Mouse (Mus musculus) spleen, postnatal 14 days (tissue): Measurements from ENCODE around the gene Ttc9.
A peak's percentile ranks its signal among the peaks of the same experiment; 100 is the strongest.

Experiments used
- DNase-seq, 2 experiments: peaks; one replicate each; pipeline ENCODE4 v3.0.0; 2021 to 2022; ENCODE audit warnings: low spot score in 2 of 2

Gene Ttc9

GRCm38 (mm10) chr12:81630915-81631660 lies at the start of gene Ttc9:
Gene Ttc9, plus strand, starts transcription at chr12:81631249.
- no peak for DNase-seq

GRCm38 (mm10) chr12:81594902-81595671 lies 36.0 kb upstream of the Ttc9 start, which contains the start of gene Med6:
Gene Med6, minus strand, starts transcription at chr12:81595008.
- DNase-seq = peak; percentile 80 to 89

GRCm38 (mm10) chr12:81596547-81597262 lies 34.3 kb upstream of the Ttc9 start:
- DNase-seq = no peak

- DNase-seq = no peak
Measured at GRCm38 (mm10) chr12:81604995-81605784, 25.9 kb upstream of the Ttc9 start.

- DNase-seq = no peak
Measured at GRCm38 (mm10) chr12:81609445-81609844, 21.6 kb upstream of the Ttc9 start.

GRCm38 (mm10) chr12:81615807-81616206 lies 15.2 kb upstream of the Ttc9 start:
- no peak for DNase-seq

- DNase-seq = no peak
Measured at GRCm38 (mm10) chr12:81616980-81617379, 14.1 kb upstream of the Ttc9 start.

GRCm38 (mm10) chr12:81619302-81619701 lies 11.7 kb upstream of the Ttc9 start:
- peak in 1 of 2 experiments; percentile 58 for DNase-seq

GRCm38 (mm10) chr12:81623377-81623776 lies 7.7 kb upstream of the Ttc9 start:
- no peak for DNase-seq

- DNase-seq = no peak
Measured at GRCm38 (mm10) chr12:81626226-81626861, 4.7 kb upstream of the Ttc9 start.

GRCm38 (mm10) chr12:81627426-81627825 lies 3.6 kb upstream of the Ttc9 start:
- no peak for DNase-seq

GRCm38 (mm10) chr12:81628091-81628490 lies 3.0 kb upstream of the Ttc9 start:
- DNase-seq = no peak

- DNase-seq = no peak
Measured at GRCm38 (mm10) chr12:81630520-81630914, 532 bp upstream of the Ttc9 start.

- no peak for DNase-seq
Measured at GRCm38 (mm10) chr12:81631661-81632401, 782 bp downstream of the Ttc9 start.

GRCm38 (mm10) chr12:81633246-81633645 lies 2.2 kb downstream of the Ttc9 start:
- no peak for DNase-seq

- DNase-seq = no peak
Measured at GRCm38 (mm10) chr12:81640656-81641055, 9.6 kb downstream of the Ttc9 start.

- no peak for DNase-seq
Measured at GRCm38 (mm10) chr12:81642361-81643082, 11.5 kb downstream of the Ttc9 start.

GRCm38 (mm10) chr12:81646811-81647210 lies 15.8 kb downstream of the Ttc9 start:
- no peak for DNase-seq

- no peak for DNase-seq
Measured at GRCm38 (mm10) chr12:81653344-81653743, 22.3 kb downstream of the Ttc9 start.

GRCm38 (mm10) chr12:81657321-81657720 lies 26.3 kb downstream of the Ttc9 start:
- no peak for DNase-seq
